In the genomic region with DNA sequence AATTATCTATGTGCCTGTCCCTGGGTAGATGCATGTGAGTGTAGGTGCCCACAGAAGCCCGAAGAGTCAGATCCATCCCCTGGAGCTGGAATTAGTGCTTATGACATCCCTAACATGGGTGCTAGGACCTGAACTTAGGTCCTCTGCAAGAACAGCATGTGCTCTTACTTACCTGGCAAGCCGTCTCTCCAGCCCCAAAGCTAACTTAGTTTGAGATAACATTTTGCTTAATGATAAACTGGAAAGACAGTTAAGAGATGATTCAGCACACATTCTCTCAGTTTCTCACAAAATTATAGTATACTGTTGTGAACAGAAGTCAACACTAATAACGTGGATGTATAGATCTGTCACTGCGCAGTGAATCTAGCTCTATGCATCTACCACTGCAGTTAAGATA, we compare ENCODE assay signal across 13 mouse cellular contexts.
"Had no signal": no experiment of that assay in that cellular context is flagged by ENCODE, and none has a peak within 500 bp of the region (broad histone marks: within the 10 kb centered on the region; RNA-seq: fewer than 3 reads in every experiment).

No protein-coding gene starts in this region.

- H3K4me3 ChIP-seq: intestine, embryonic 15.5 days; layer of hippocampus, adult 2 months; limb, embryonic 15.5 days; midbrain, embryonic 13.5 days had no signal

- DNase-seq: kidney, adult 18-20 months; kidney, postnatal 10 days; kidney, postnatal 4 days; lung, embryonic 14.5 days; lung, postnatal 10 days; lung, postnatal 4 days; right cerebral cortex, adult 18-20 months; right cerebral cortex, postnatal 25 days had no signal

- H3K27me3 ChIP-seq: intestine, embryonic 15.5 days; limb, embryonic 15.5 days; midbrain, embryonic 13.5 days had no signal

- H3K9ac ChIP-seq: intestine, embryonic 15.5 days; limb, embryonic 15.5 days; lung, embryonic 14.5 days; midbrain, embryonic 13.5 days had no signal

- H3K4me2 ChIP-seq: intestine, embryonic 15.5 days; limb, embryonic 15.5 days; lung, embryonic 14.5 days; midbrain, embryonic 13.5 days had no signal

- H3K27ac ChIP-seq: intestine, embryonic 15.5 days; layer of hippocampus, adult 2 months; limb, embryonic 15.5 days; midbrain, embryonic 13.5 days; stomach, postnatal 0 days had no signal

- H3K4me1 ChIP-seq: intestine, embryonic 15.5 days; limb, embryonic 15.5 days; midbrain, embryonic 13.5 days had no signal

- H3K9me3 ChIP-seq: intestine, embryonic 15.5 days; limb, embryonic 15.5 days; midbrain, embryonic 13.5 days had no signal

- ATAC-seq: intestine, embryonic 15.5 days; midbrain, embryonic 13.5 days had no signal
